In genomic region chr5:139285383-139286067, GRCm38 (mm10) we compare ENCODE assay signal across 10 mouse cellular contexts. TPM values are rescaled to one million over a fixed set of nuclear protein-coding genes. Genes with fewer than 3 reads are reported as not detected.
DNase-seq lines count a peak whose midpoint lies in the region; ATAC-seq and TF ChIP-seq lines count a peak whose summit lies in the region.
"Had no signal": no experiment of that assay in that cellular context is flagged by ENCODE, and none has a peak within 500 bp of the region (broad histone marks: within the 10 kb centered on the region; RNA-seq: fewer than 3 reads in every experiment).

No protein-coding gene starts in this region.

- H3K79me2 ChIP-seq in macrophage (ENCODE audit: inconsistent target) = peaks cover 23% of the 10 kb centered on the region; the same call in 1 of the 2 replicates

- no peak overlapping the region for H3K4me3 ChIP-seq in left cerebral cortex, adult 2 months
- no peak overlapping the region for H3K4me3 ChIP-seq in bone marrow macrophage, adult 2 months (ENCODE audit: insufficient read depth, low read length)
- H3K4me3 ChIP-seq in macrophage (ENCODE audit: inconsistent target) = no peak overlapping the region
- H3K4me3 ChIP-seq in forebrain, embryonic 12.5 days (replicated peaks) = no peak overlapping the region
- H3K4me3 ChIP-seq: neural tube, embryonic 12.5 days had no signal

- no peak overlapping the region for H3K4me2 ChIP-seq in forebrain, embryonic 12.5 days
- H3K4me2 ChIP-seq: neural tube, embryonic 12.5 days had no signal

- peaks cover 52% of the 10 kb centered on the region for H3K4me1 ChIP-seq in bone marrow macrophage, adult 2 months (ENCODE audit: control insufficient read depth, insufficient read depth, low read length)
- 0 out of 2 replicates have a peak, but pooled peaks cover 5% of the 10 kb centered on the region for H3K4me1 ChIP-seq in forebrain, embryonic 12.5 days

- no peak overlapping the region for H3K9ac ChIP-seq in forebrain, embryonic 12.5 days
- H3K9ac ChIP-seq: neural tube, embryonic 12.5 days had no signal

- H3K36me3 ChIP-seq in macrophage (ENCODE audit: inconsistent target) = peaks cover 15% of the 10 kb centered on the region; the same call in 1 of the 2 replicates
- no peaks in the 10 kb centered on the region for H3K36me3 ChIP-seq in forebrain, embryonic 12.5 days (replicated peaks)
- H3K36me3 ChIP-seq: neural tube, embryonic 12.5 days had no signal

- TF ChIP-seq CTCF in left cerebral cortex, adult 2 months (IDR thresholded peaks at IDR 0.05) = no peak
- TF ChIP-seq CTCF in bone marrow macrophage, adult 2 months (IDR thresholded peaks at IDR 0.05; ENCODE audit: low read depth, low read length) = no peak

- no peak for DNase-seq in left cerebral cortex, adult 2 months (ENCODE audit: extremely low spot score in 1 of 2, low spot score in 2 of 2)
- DNase-seq in left cerebral cortex, postnatal 10 days (ENCODE audit: extremely low spot score in 1 of 2, low spot score in 2 of 2) = no peak
- peak; percentile 24 for DNase-seq in A20 (ENCODE audit: low read depth, low spot score)
- no peak for DNase-seq in thymus, postnatal 10 days (ENCODE audit: low spot score in 2 of 2)
- DNase-seq: gastrocnemius, postnatal 36 days had no signal

- H3K27ac ChIP-seq in left cerebral cortex, adult 2 months = peak overlapping the region; percentile 74
- peak overlapping the region; percentile 97 for H3K27ac ChIP-seq in bone marrow macrophage, adult 2 months (ENCODE audit: insufficient read depth, low read depth, low read length)
- H3K27ac ChIP-seq in macrophage = peak overlapping the region; percentile 91
- no peak overlapping the region for H3K27ac ChIP-seq in forebrain, embryonic 12.5 days
- H3K27ac ChIP-seq: neural tube, embryonic 12.5 days had no signal

- WGBS in macrophage (ENCODE audit: missing documents) = 42% methylated on average over 8 of the region's 8 CpGs
- WGBS in forebrain, embryonic 12.5 days = 54% methylated on average over 8 of the region's 8 CpGs

- H3K9me3 ChIP-seq in forebrain, embryonic 12.5 days = no peaks in the 10 kb centered on the region

- peaks cover 4% of the 10 kb centered on the region; the same call in 1 of the 2 replicates for H3K27me3 ChIP-seq in forebrain, embryonic 12.5 days
- H3K27me3 ChIP-seq: neural tube, embryonic 12.5 days had no signal

- no peak for ATAC-seq in forebrain, embryonic 12.5 days (ENCODE audit: low FRiP score)
- ATAC-seq: forebrain, embryonic 14.5 days had no signal

- TF ChIP-seq POLR2A in bone marrow macrophage, adult 2 months (IDR thresholded peaks at IDR 0.05; ENCODE audit: borderline replicate concordance, low read depth, low read length) = no peak

- intact Hi-C loops in left cerebral cortex, adult 2 months (cut with DNase I) = no loop called here
- intact Hi-C loops in left cerebral cortex, postnatal 10 days (cut with DNase I) = no loop called here

RNA-seq across cellular contexts. Expression of gene Get4, which starts 33.4 kb away (rescaled TPM):
- 10 to 100 TPM; 44.8 to 48.9 TPM for total RNA-seq in left cerebral cortex, adult 2 months (2021)
- total RNA-seq in left cerebral cortex, postnatal 10 days (2021) = 10 to 100 TPM; 55.9 to 56.2 TPM
- polyA plus RNA-seq in bone marrow macrophage, adult 2 months (2012; ENCODE audit: insufficient read depth, insufficient read length, missing spikeins) = 26.8 and 29.2 TPM in 2 replicates
- 10 to 100 TPM; 15.6 to 49.9 (median 36.1) TPM for total RNA-seq in macrophage (2018; cell fraction: chromatin; rRNA removed)
- 10 to 100 TPM; 23.1 to 42.6 (median 32.3) TPM for total RNA-seq in macrophage (2018; cell fraction: cytosol; rRNA removed)
- 10 to 100 TPM; 23.8 to 49.2 (median 34.0) TPM for total RNA-seq in macrophage (2018; cell fraction: nucleus; rRNA removed)
- polyA plus RNA-seq in macrophage (2018) = 20.1 to 39.0 TPM (median 34.2 TPM) in 3 replicates
- polyA plus RNA-seq in forebrain, embryonic 12.5 days (2016; fragmentation: Nextera tagmentation; extraction: Ambion mirVana) = 138 and 141 TPM in 2 replicates

RNA-seq across cellular contexts. Expression of gene Adap1, which starts 39.9 kb away (rescaled TPM):
- total RNA-seq in left cerebral cortex, adult 2 months (2021) = 100 to 1,000 TPM; 242 to 256 TPM
- total RNA-seq in left cerebral cortex, postnatal 10 days (2021) = 100 to 1,000 TPM; 370 to 382 TPM
- polyA plus RNA-seq in bone marrow macrophage, adult 2 months (2012; ENCODE audit: insufficient read depth, insufficient read length, missing spikeins) = 73.2 and 77.1 TPM in 2 replicates
- 100 to 1,000 TPM in 8 of 26 experiments, 10 to 100 TPM in 18; 22.4 to 143 (median 79.4) TPM for total RNA-seq in macrophage (2018; cell fraction: chromatin; rRNA removed)
- total RNA-seq in macrophage (2018; cell fraction: cytosol; rRNA removed) = 10 to 100 TPM; 39.1 to 96.5 (median 65.9) TPM
- total RNA-seq in macrophage (2018; cell fraction: nucleus; rRNA removed) = 100 to 1,000 TPM in 6 of 26 experiments, 10 to 100 TPM in 20; 25.8 to 128 (median 81.1) TPM
- polyA plus RNA-seq in macrophage (2018) = 40.4 to 55.9 TPM (median 47.4 TPM) in 3 replicates
- polyA plus RNA-seq in forebrain, embryonic 12.5 days (2016; fragmentation: Nextera tagmentation; extraction: Ambion mirVana) = 2.3 and 3.3 TPM in 2 replicates
